Mouse (Mus musculus): Measurements from ENCODE around the gene Nkain4.

- TF ChIP-seq CTCF (IDR thresholded peaks at IDR 0.05; ENCODE audit: insufficient read depth, low read length), result no peak
- no peak for TF ChIP-seq POLR2A (IDR thresholded peaks at IDR 0.05; ENCODE audit: borderline replicate concordance, extremely low read depth, low read depth, low read length)
Measured at GRCm38 (mm10) chr2:180994360-180994759, 39.9 kb upstream of the Nkain4 start.
